Mouse (Mus musculus): ENCODE data around the gene Wbp1l. TPM values are rescaled to one million over a fixed set of nuclear protein-coding genes. Genes with fewer than 3 reads are reported as not detected.
A peak's percentile ranks its signal among the peaks of the same experiment; 100 is the strongest.

Wbp1l gene
- polyA plus RNA-seq, 1 experiment, result 37.3 TPM

GRCm38 (mm10) chr19:46690387-46690786 lies 91.5 kb downstream of the Wbp1l start:
- Histone ChIP-seq H3K36me3 (ENCODE audit: control insufficient read depth, insufficient read depth, low read length) (no peaks in the 10 kb centered on the region), H3K27me3 (ENCODE audit: control insufficient read depth, insufficient read depth, low read length) (no peaks in the 10 kb centered on the region), H3K27ac (ENCODE audit: insufficient read depth, low read length) (no peak overlapping the region), H3K4me3 (ENCODE audit: extremely low read depth, insufficient read depth, insufficient read length) (peak overlapping the region; percentile 84; the same call in 1 of the 2 replicates), H3K4me1 (ENCODE audit: control insufficient read depth, insufficient read depth, insufficient read length) (peaks cover 2% of the 10 kb centered on the region; the same call in 1 of the 2 replicates)
- no peak for DNase-seq (ENCODE audit: low read depth in 1 of 2, low spot score in 2 of 2)
- WGBS, result 81% methylated on average over 11 of the region's 11 CpGs
- TF ChIP-seq CTCF (IDR thresholded peaks at IDR 0.05; ENCODE audit: extremely low read depth, insufficient read depth, insufficient read length, insufficient replicate concordance), result no peak
- no peak for TF ChIP-seq POLR2A (IDR thresholded peaks at IDR 0.05; ENCODE audit: low read depth, low read length)

GRCm38 (mm10) chr19:46691078-46691477 lies 92.2 kb downstream of the Wbp1l start:
- no peak for TF ChIP-seq POLR2A (IDR thresholded peaks at IDR 0.05; ENCODE audit: low read depth, low read length)
- TF ChIP-seq CTCF (IDR thresholded peaks at IDR 0.05; ENCODE audit: extremely low read depth, insufficient read depth, insufficient read length, insufficient replicate concordance), result no peak
- Histone ChIP-seq H3K4me3 (ENCODE audit: extremely low read depth, insufficient read depth, insufficient read length) (no peak overlapping the region), H3K4me1 (ENCODE audit: control insufficient read depth, insufficient read depth, insufficient read length) (peaks cover 2% of the 10 kb centered on the region; the same call in 1 of the 2 replicates), H3K36me3 (ENCODE audit: control insufficient read depth, insufficient read depth, low read length) (no peaks in the 10 kb centered on the region), H3K27me3 (ENCODE audit: control insufficient read depth, insufficient read depth, low read length) (no peaks in the 10 kb centered on the region), H3K27ac (ENCODE audit: insufficient read depth, low read length) (no peak overlapping the region)
- DNase-seq (ENCODE audit: low read depth in 1 of 2, low spot score in 2 of 2), result no peak
- WGBS, result 59% methylated on average over 2 of the region's 2 CpGs

GRCm38 (mm10) chr19:46693146-46693545 lies 94.3 kb downstream of the Wbp1l start:
- DNase-seq (ENCODE audit: low read depth in 1 of 2, low spot score in 2 of 2), result no peak
- WGBS, result 86% methylated on average over 4 of the region's 4 CpGs
- Histone ChIP-seq H3K4me1 (ENCODE audit: control insufficient read depth, insufficient read depth, insufficient read length) (peaks cover 10% of the 10 kb centered on the region; the same call in 1 of the 2 replicates), H3K4me3 (ENCODE audit: extremely low read depth, insufficient read depth, insufficient read length) (no peak overlapping the region), H3K27me3 (ENCODE audit: control insufficient read depth, insufficient read depth, low read length) (no peaks in the 10 kb centered on the region), H3K27ac (ENCODE audit: insufficient read depth, low read length) (no peak overlapping the region), H3K36me3 (ENCODE audit: control insufficient read depth, insufficient read depth, low read length) (no peaks in the 10 kb centered on the region)
- no peak for TF ChIP-seq CTCF (IDR thresholded peaks at IDR 0.05; ENCODE audit: extremely low read depth, insufficient read depth, insufficient read length, insufficient replicate concordance)
- TF ChIP-seq POLR2A (IDR thresholded peaks at IDR 0.05; ENCODE audit: low read depth, low read length), result no peak

GRCm38 (mm10) chr19:46696482-46696881 lies 97.6 kb downstream of the Wbp1l start:
- H3K27ac ChIP-seq (ENCODE audit: insufficient read depth, low read length), result no peak overlapping the region
- peaks cover 11% of the 10 kb centered on the region; the same call in 1 of the 2 replicates for H3K4me1 ChIP-seq (ENCODE audit: control insufficient read depth, insufficient read depth, insufficient read length)
- DNase-seq (ENCODE audit: low read depth in 1 of 2, low spot score in 2 of 2), result no peak
- WGBS, result 94% methylated on average over 8 of the region's 8 CpGs
- TF ChIP-seq CTCF (IDR thresholded peaks at IDR 0.05; ENCODE audit: extremely low read depth, insufficient read depth, insufficient read length, insufficient replicate concordance) (no peak), POLR2A (IDR thresholded peaks at IDR 0.05; ENCODE audit: low read depth, low read length) (no peak)
- H3K4me3 ChIP-seq (ENCODE audit: extremely low read depth, insufficient read depth, insufficient read length), result no peak overlapping the region
- H3K27me3 ChIP-seq (ENCODE audit: control insufficient read depth, insufficient read depth, low read length), result no peaks in the 10 kb centered on the region
- no peaks in the 10 kb centered on the region for H3K36me3 ChIP-seq (ENCODE audit: control insufficient read depth, insufficient read depth, low read length)

- WGBS, result 94% methylated on average over 7 of the region's 7 CpGs
- no peaks in the 10 kb centered on the region for H3K36me3 ChIP-seq (ENCODE audit: control insufficient read depth, insufficient read depth, low read length)
- peaks cover 11% of the 10 kb centered on the region; the same call in 1 of the 2 replicates for H3K4me1 ChIP-seq (ENCODE audit: control insufficient read depth, insufficient read depth, insufficient read length)
- no peak overlapping the region for H3K4me3 ChIP-seq (ENCODE audit: extremely low read depth, insufficient read depth, insufficient read length)
- H3K27me3 ChIP-seq (ENCODE audit: control insufficient read depth, insufficient read depth, low read length), result no peaks in the 10 kb centered on the region
- no peak for DNase-seq (ENCODE audit: low read depth in 1 of 2, low spot score in 2 of 2)
- no peak for TF ChIP-seq CTCF (IDR thresholded peaks at IDR 0.05; ENCODE audit: extremely low read depth, insufficient read depth, insufficient read length, insufficient replicate concordance)
- no peak for TF ChIP-seq POLR2A (IDR thresholded peaks at IDR 0.05; ENCODE audit: low read depth, low read length)
- H3K27ac ChIP-seq (ENCODE audit: insufficient read depth, low read length), result peak overlapping the region; percentile 61; the same call in 1 of the 2 replicates
Measured at GRCm38 (mm10) chr19:46696943-46697342, 98.1 kb downstream of the Wbp1l start.

GRCm38 (mm10) chr19:46697840-46698517 lies 99.1 kb downstream of the Wbp1l start:
- Histone ChIP-seq H3K27ac (ENCODE audit: insufficient read depth, low read length) (peak overlapping the region; percentile 61), H3K27me3 (ENCODE audit: control insufficient read depth, insufficient read depth, low read length) (no peaks in the 10 kb centered on the region), H3K4me3 (ENCODE audit: extremely low read depth, insufficient read depth, insufficient read length) (peak overlapping the region; percentile 24; the same call in 1 of the 2 replicates), H3K4me1 (ENCODE audit: control insufficient read depth, insufficient read depth, insufficient read length) (peaks cover 11% of the 10 kb centered on the region; the same call in 1 of the 2 replicates), H3K36me3 (ENCODE audit: control insufficient read depth, insufficient read depth, low read length) (no peaks in the 10 kb centered on the region)
- TF ChIP-seq POLR2A (IDR thresholded peaks at IDR 0.05; ENCODE audit: low read depth, low read length), result no peak
- no peak for TF ChIP-seq CTCF (IDR thresholded peaks at IDR 0.05; ENCODE audit: extremely low read depth, insufficient read depth, insufficient read length, insufficient replicate concordance)
- DNase-seq (ENCODE audit: low read depth in 1 of 2, low spot score in 2 of 2), result peak; percentile 55 to 64
- WGBS, result 36% methylated on average over 19 of the region's 19 CpGs

DNA sequence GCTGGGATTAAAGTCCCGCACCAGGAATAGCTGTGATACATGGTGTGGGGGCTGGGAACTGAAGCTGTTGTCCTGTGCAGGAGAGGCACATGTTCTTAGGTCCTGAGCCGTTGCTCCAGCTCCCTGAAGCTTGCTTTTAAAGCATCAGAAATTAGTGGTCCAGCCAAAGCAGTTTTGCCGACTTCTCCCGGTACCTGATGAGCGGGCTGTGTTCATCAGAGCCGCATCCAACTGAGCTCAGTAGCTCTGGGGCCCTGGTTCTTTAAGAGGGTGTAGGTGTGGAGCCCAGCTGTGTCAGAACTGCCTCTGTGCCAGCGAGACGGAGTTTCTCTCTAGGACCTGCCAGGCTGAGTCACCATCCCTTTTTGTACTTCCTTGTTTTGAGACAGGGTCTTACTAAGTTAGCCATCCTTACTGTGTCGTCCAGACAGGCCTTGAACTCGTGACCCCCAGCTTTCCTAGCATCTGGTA lies 100.2 kb downstream of the Wbp1l start:
- H3K27ac ChIP-seq (ENCODE audit: insufficient read depth, low read length), result peak overlapping the region; percentile 56
- TF ChIP-seq POLR2A (IDR thresholded peaks at IDR 0.05; ENCODE audit: low read depth, low read length) (no peak), CTCF (IDR thresholded peaks at IDR 0.05; ENCODE audit: extremely low read depth, insufficient read depth, insufficient read length, insufficient replicate concordance) (no peak)
- WGBS, result 35% methylated on average over 10 of the region's 10 CpGs

More for the DNA sequence above, 100.2 kb downstream of the Wbp1l start:
- Histone ChIP-seq H3K4me1 (ENCODE audit: control insufficient read depth, insufficient read depth, insufficient read length) (peaks cover 11% of the 10 kb centered on the region; the same call in 1 of the 2 replicates), H3K4me3 (ENCODE audit: extremely low read depth, insufficient read depth, insufficient read length) (no peak overlapping the region), H3K27me3 (ENCODE audit: control insufficient read depth, insufficient read depth, low read length) (no peaks in the 10 kb centered on the region), H3K36me3 (ENCODE audit: control insufficient read depth, insufficient read depth, low read length) (no peaks in the 10 kb centered on the region)
- no peak for DNase-seq (ENCODE audit: low read depth in 1 of 2, low spot score in 2 of 2)

All from spleen, adult 2 months (tissue).